Mouse (Mus musculus): ENCODE data around the gene Map2k6. TPM values are rescaled to one million over a fixed set of nuclear protein-coding genes. Genes with fewer than 3 reads are reported as not detected.

Map2k6 gene
- polyA plus RNA-seq, 1 experiment from 2014 or later = 3.4 TPM

GRCm38 (mm10) chr11:110518648-110519047 is 119.7 kb downstream of the Map2k6 start:
- H3K27me3 ChIP-seq (replicated peaks; ENCODE audit: control insufficient read depth, insufficient read depth, low read length) = no peaks in the 10 kb centered on the region
- no peaks in the 10 kb centered on the region for H3K4me1 ChIP-seq (replicated peaks; ENCODE audit: control insufficient read depth, insufficient read depth, low read length)
- H3K4me2 ChIP-seq (replicated peaks; ENCODE audit: low read depth) = no peak overlapping the region
- peaks cover 10% of the 10 kb centered on the region; the same call in 1 of the 2 replicates for H3K36me3 ChIP-seq (ENCODE audit: control insufficient read depth, insufficient read depth)
- no peak overlapping the region for H3K4me3 ChIP-seq (ENCODE audit: low read depth, low read length)
- TF ChIP-seq CTCF (IDR thresholded peaks at IDR 0.05; ENCODE audit: low read depth) = no peak
- no peak overlapping the region for H3K27ac ChIP-seq (ENCODE audit: low read depth, low read length)
- no peak overlapping the region for H3K9ac ChIP-seq (ENCODE audit: low read depth, low read length)
- ATAC-seq = no peak
- 94% methylated on average over 1 of the region's 1 CpGs for WGBS
- no peaks in the 10 kb centered on the region for H3K9me3 ChIP-seq (ENCODE audit: control insufficient read depth)

GRCm38 (mm10) chr11:110522906-110523305 is 124.0 kb downstream of the Map2k6 start:
- 96% methylated on average over 2 of the region's 2 CpGs for WGBS
- H3K9me3 ChIP-seq (ENCODE audit: control insufficient read depth) = no peaks in the 10 kb centered on the region
- 0 out of 2 replicates have a peak, but pooled peaks cover 3% of the 10 kb centered on the region for H3K36me3 ChIP-seq (ENCODE audit: control insufficient read depth, insufficient read depth)

GRCm38 (mm10) chr11:110526156-110526555 is 127.2 kb downstream of the Map2k6 start:
- H3K9ac ChIP-seq (ENCODE audit: low read depth, low read length) = no peak overlapping the region
- H3K27me3 ChIP-seq (replicated peaks; ENCODE audit: control insufficient read depth, insufficient read depth, low read length) = no peaks in the 10 kb centered on the region
- ATAC-seq = no peak
- H3K36me3 ChIP-seq (ENCODE audit: control insufficient read depth, insufficient read depth) = no peaks in the 10 kb centered on the region
- no peak for TF ChIP-seq CTCF (IDR thresholded peaks at IDR 0.05; ENCODE audit: low read depth)
- no peaks in the 10 kb centered on the region for H3K9me3 ChIP-seq (ENCODE audit: control insufficient read depth)
- 88% methylated on average over 4 of the region's 4 CpGs for WGBS
- no peak overlapping the region for H3K4me3 ChIP-seq (ENCODE audit: low read depth, low read length)
- H3K4me2 ChIP-seq (replicated peaks; ENCODE audit: low read depth) = no peak overlapping the region
- H3K4me1 ChIP-seq (replicated peaks; ENCODE audit: control insufficient read depth, insufficient read depth, low read length) = no peaks in the 10 kb centered on the region
- no peak overlapping the region for H3K27ac ChIP-seq (ENCODE audit: low read depth, low read length)

More at GRCm38 (mm10) chr11:110522906-110523305, 124.0 kb downstream of the Map2k6 start:
- TF ChIP-seq CTCF (IDR thresholded peaks at IDR 0.05; ENCODE audit: low read depth) = no peak
- Histone ChIP-seq H3K4me1 (replicated peaks; ENCODE audit: control insufficient read depth, insufficient read depth, low read length) (no peaks in the 10 kb centered on the region), H3K4me2 (replicated peaks; ENCODE audit: low read depth) (no peak overlapping the region), H3K27me3 (replicated peaks; ENCODE audit: control insufficient read depth, insufficient read depth, low read length) (no peaks in the 10 kb centered on the region), H3K4me3 (ENCODE audit: low read depth, low read length) (no peak overlapping the region), H3K9ac (ENCODE audit: low read depth, low read length) (no peak overlapping the region), H3K27ac (ENCODE audit: low read depth, low read length) (no peak overlapping the region)
- ATAC-seq = no peak

- Histone ChIP-seq H3K27me3 (replicated peaks; ENCODE audit: control insufficient read depth, insufficient read depth, low read length) (no peaks in the 10 kb centered on the region), H3K36me3 (ENCODE audit: control insufficient read depth, insufficient read depth) (no peaks in the 10 kb centered on the region), H3K27ac (ENCODE audit: low read depth, low read length) (no peak overlapping the region), H3K4me1 (replicated peaks; ENCODE audit: control insufficient read depth, insufficient read depth, low read length) (no peaks in the 10 kb centered on the region), H3K9ac (ENCODE audit: low read depth, low read length) (no peak overlapping the region), H3K4me3 (ENCODE audit: low read depth, low read length) (no peak overlapping the region), H3K4me2 (replicated peaks; ENCODE audit: low read depth) (no peak overlapping the region), H3K9me3 (ENCODE audit: control insufficient read depth) (no peaks in the 10 kb centered on the region)
- WGBS = 65% methylated on average over 7 of the region's 7 CpGs
- no peak for TF ChIP-seq CTCF (IDR thresholded peaks at IDR 0.05; ENCODE audit: low read depth)
- no peak for ATAC-seq
These were observed 132.2 kb downstream of the Map2k6 start for GRCm38 (mm10) chr11:110531087-110531486.

- TF ChIP-seq CTCF (IDR thresholded peaks at IDR 0.05; ENCODE audit: low read depth) = no peak
- no peak overlapping the region for H3K4me3 ChIP-seq (ENCODE audit: low read depth, low read length)
- no peak overlapping the region for H3K4me2 ChIP-seq (replicated peaks; ENCODE audit: low read depth)
- 61% methylated on average over 4 of the region's 4 CpGs for WGBS
- no peaks in the 10 kb centered on the region for H3K9me3 ChIP-seq (ENCODE audit: control insufficient read depth)
- no peaks in the 10 kb centered on the region for H3K36me3 ChIP-seq (ENCODE audit: control insufficient read depth, insufficient read depth)
- no peak overlapping the region for H3K27ac ChIP-seq (ENCODE audit: low read depth, low read length)
- no peak for ATAC-seq
- H3K4me1 ChIP-seq (replicated peaks; ENCODE audit: control insufficient read depth, insufficient read depth, low read length) = no peaks in the 10 kb centered on the region
- no peaks in the 10 kb centered on the region for H3K27me3 ChIP-seq (replicated peaks; ENCODE audit: control insufficient read depth, insufficient read depth, low read length)
- no peak overlapping the region for H3K9ac ChIP-seq (ENCODE audit: low read depth, low read length)
These were observed 135.9 kb downstream of the Map2k6 start for GRCm38 (mm10) chr11:110534856-110535255.

GRCm38 (mm10) chr11:110536533-110536932 is 137.6 kb downstream of the Map2k6 start:
- 0 out of 2 replicates have a peak, but pooled peaks have one; percentile 31 for TF ChIP-seq CTCF (IDR thresholded peaks at IDR 0.05; ENCODE audit: low read depth)
- WGBS = 85% methylated on average over 2 of the region's 2 CpGs

GRCm38 (mm10) chr11:110537602-110538001 is 138.7 kb downstream of the Map2k6 start:
- Histone ChIP-seq H3K27ac (ENCODE audit: low read depth, low read length) (no peak overlapping the region), H3K36me3 (ENCODE audit: control insufficient read depth, insufficient read depth) (no peaks in the 10 kb centered on the region), H3K4me2 (replicated peaks; ENCODE audit: low read depth) (peak overlapping the region; percentile 61), H3K9ac (ENCODE audit: low read depth, low read length) (no peak overlapping the region), H3K9me3 (ENCODE audit: control insufficient read depth) (no peaks in the 10 kb centered on the region), H3K27me3 (replicated peaks; ENCODE audit: control insufficient read depth, insufficient read depth, low read length) (no peaks in the 10 kb centered on the region), H3K4me1 (replicated peaks; ENCODE audit: control insufficient read depth, insufficient read depth, low read length) (no peaks in the 10 kb centered on the region), H3K4me3 (ENCODE audit: low read depth, low read length) (no peak overlapping the region)
- TF ChIP-seq CTCF (IDR thresholded peaks at IDR 0.05; ENCODE audit: low read depth) = peak; percentile 91
- 8% methylated on average over 15 of the region's 15 CpGs for WGBS
- ATAC-seq = 0 out of 2 replicates have a peak, but pooled peaks have one; percentile 41

More at GRCm38 (mm10) chr11:110536533-110536932, 137.6 kb downstream of the Map2k6 start:
- H3K9me3 ChIP-seq (ENCODE audit: control insufficient read depth) = no peaks in the 10 kb centered on the region
- no peak overlapping the region for H3K27ac ChIP-seq (ENCODE audit: low read depth, low read length)
- H3K9ac ChIP-seq (ENCODE audit: low read depth, low read length) = no peak overlapping the region
- no peaks in the 10 kb centered on the region for H3K4me1 ChIP-seq (replicated peaks; ENCODE audit: control insufficient read depth, insufficient read depth, low read length)
- H3K4me2 ChIP-seq (replicated peaks; ENCODE audit: low read depth) = no peak overlapping the region
- H3K36me3 ChIP-seq (ENCODE audit: control insufficient read depth, insufficient read depth) = no peaks in the 10 kb centered on the region
- no peak for ATAC-seq
- no peaks in the 10 kb centered on the region for H3K27me3 ChIP-seq (replicated peaks; ENCODE audit: control insufficient read depth, insufficient read depth, low read length)
- no peak overlapping the region for H3K4me3 ChIP-seq (ENCODE audit: low read depth, low read length)
